Mouse (Mus musculus) hindbrain, embryonic 12.5 days (tissue): Measurements from ENCODE around the gene Snx11. TPM values are rescaled to one million over a fixed set of nuclear protein-coding genes. Genes with fewer than 3 reads are reported as not detected.

Experiments
- ATAC-seq: fragments of 200-750 bp; cut with Nextera tagmentation; 2 replicates; pipeline ENCODE4 v1.8.0; 2017; ENCODE audit warnings: moderate TSS enrichment; ENCODE audit not compliant: low FRiP score
- H3K27ac ChIP-seq: fragments of 300-500 bp; sonication (generic); 2 replicates; pipeline ENCODE4 v1.5.1; 2016; ENCODE audit warnings: mild to moderate bottlenecking
- H3K27me3 ChIP-seq: fragments of 300-500 bp; sonication (generic); 2 replicates; pipeline ENCODE4 v1.6.1; 2016; ENCODE audit warnings: mild to moderate bottlenecking
- H3K36me3 ChIP-seq: fragments of 300-500 bp; sonication (generic); 2 replicates; pipeline ENCODE4 v1.6.1; 2016; ENCODE audit warnings: mild to moderate bottlenecking
- H3K4me1 ChIP-seq: fragments of 300-500 bp; sonication (generic); 2 replicates; pipeline ENCODE4 v1.6.1; 2016
- H3K4me2 ChIP-seq: fragments of 300-500 bp; sonication (generic); replicated peaks from 2 replicates; pipeline ENCODE4 v1.6.1; 2016; ENCODE audit warnings: mild to moderate bottlenecking
- H3K4me3 ChIP-seq: fragments of 300-500 bp; sonication (generic); 2 replicates; pipeline ENCODE4 v1.5.1; 2016; ENCODE audit warnings: mild to moderate bottlenecking
- H3K9ac ChIP-seq: fragments of 300-500 bp; sonication (generic); 2 replicates; pipeline ENCODE4 v1.6.1; 2016; ENCODE audit warnings: mild to moderate bottlenecking, moderate library complexity
- H3K9me3 ChIP-seq: fragments of 300-500 bp; sonication (generic); replicated peaks from 2 replicates; pipeline ENCODE4 v1.6.1; 2016; ENCODE audit warnings: mild to moderate bottlenecking
- WGBS: fragments of 180-500 bp; shearing (Covaris S2); methylation state at CpG from one replicate; pipeline ENCODE4 v1.1.7; 2016; 5-methylcytosine and 5-hydroxymethylcytosine counted together
- polyA plus RNA-seq: library from polyadenylated mRNA; unstranded; fragments of >200 nt; fragmentation: Nextera tagmentation; extraction: Ambion mirVana; gene quantifications from 2 replicates; pipeline ENCODE4 v1.2.1, GENCODE M21; 2016

Gene Snx11
- polyA plus RNA-seq, 1 experiment from 2014 or later = 40.5 TPM

DNA sequence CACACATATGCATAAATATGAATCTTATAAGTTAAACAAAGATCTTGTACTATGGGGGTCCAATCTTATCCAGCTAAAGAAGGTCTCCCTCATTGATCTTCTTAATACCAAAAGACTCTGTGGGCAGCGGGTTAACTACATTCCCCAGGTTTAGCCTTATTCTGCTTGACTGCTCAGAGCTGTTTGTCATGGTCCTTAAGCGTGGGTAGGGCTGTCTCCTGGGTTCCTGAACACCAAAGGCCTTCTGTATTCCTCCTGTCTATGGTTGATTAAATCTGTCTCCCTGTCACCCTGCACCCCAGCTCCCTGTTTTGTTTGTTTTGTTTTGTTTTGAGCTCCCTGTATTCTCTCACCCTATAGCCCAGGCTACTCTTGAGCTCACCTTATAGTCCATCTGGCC lies 48.8 kb downstream of the Snx11 start:
- ATAC-seq = no peak
- H3K9ac ChIP-seq = no peak overlapping the region
- no peak overlapping the region for H3K27ac ChIP-seq
- no peaks in the 10 kb centered on the region for H3K27me3 ChIP-seq
- H3K4me3 ChIP-seq = no peak overlapping the region
- 50% methylated on average over 2 of the region's 2 CpGs for WGBS
- no peak overlapping the region for H3K4me2 ChIP-seq
- H3K36me3 ChIP-seq = no peaks in the 10 kb centered on the region
- H3K9me3 ChIP-seq = no peaks in the 10 kb centered on the region
- H3K4me1 ChIP-seq = peaks cover 29% of the 10 kb centered on the region

DNA sequence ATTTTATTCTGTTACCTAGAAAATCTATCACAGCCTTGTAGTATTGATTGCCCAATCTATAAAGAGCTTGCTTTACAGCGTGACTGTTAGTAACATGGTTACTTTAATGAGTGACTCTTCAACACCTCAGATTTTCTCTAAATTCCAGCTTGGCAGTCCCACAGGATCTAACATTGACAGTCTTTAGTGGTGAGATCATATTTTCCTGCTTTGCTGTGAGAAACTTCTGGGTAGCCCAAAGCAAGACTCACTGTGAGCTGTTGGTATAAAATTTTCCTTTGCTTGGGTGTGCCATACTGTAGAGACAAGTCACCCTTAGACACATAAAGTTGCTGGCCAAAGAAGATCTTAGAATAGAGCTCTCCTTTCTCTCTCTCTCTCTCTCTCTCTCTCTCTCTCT lies 51.5 kb downstream of the Snx11 start:
- no peak for ATAC-seq
- Histone ChIP-seq H3K4me2 (no peak overlapping the region), H3K27ac (no peak overlapping the region), H3K9ac (no peak overlapping the region), H3K27me3 (no peaks in the 10 kb centered on the region), H3K4me1 (peaks cover 18% of the 10 kb centered on the region), H3K36me3 (no peaks in the 10 kb centered on the region), H3K9me3 (no peaks in the 10 kb centered on the region), H3K4me3 (no peak overlapping the region)
- 83% methylated on average over 1 of the region's 1 CpGs for WGBS

DNA sequence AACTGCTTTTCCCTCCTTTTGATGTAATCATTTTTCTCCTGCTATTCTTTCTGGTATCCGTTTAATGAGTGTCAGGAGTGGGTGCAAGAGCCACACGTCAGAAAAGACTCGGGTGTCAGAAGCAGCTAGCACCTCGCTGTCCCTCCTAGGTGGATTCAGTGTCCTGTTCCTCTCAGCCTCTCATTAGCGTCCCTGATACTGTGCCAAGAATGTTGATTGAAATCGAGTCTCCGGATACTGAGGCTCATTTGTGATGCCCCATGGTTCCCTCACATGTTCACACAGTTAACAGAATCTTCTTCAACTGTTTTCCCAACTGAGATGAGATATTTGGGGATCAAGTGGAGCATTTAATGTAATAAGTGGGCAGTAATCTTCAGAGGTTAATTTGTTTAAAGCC lies 58.8 kb downstream of the Snx11 start:
- no peak for ATAC-seq
- H3K4me3 ChIP-seq = no peak overlapping the region
- peaks cover 14% of the 10 kb centered on the region for H3K4me1 ChIP-seq
- no peak overlapping the region for H3K4me2 ChIP-seq
- H3K27me3 ChIP-seq = no peaks in the 10 kb centered on the region
- no peaks in the 10 kb centered on the region for H3K36me3 ChIP-seq
- H3K9ac ChIP-seq = no peak overlapping the region
- H3K27ac ChIP-seq = no peak overlapping the region
- WGBS = 57% methylated on average over 7 of the region's 7 CpGs
- H3K9me3 ChIP-seq = no peaks in the 10 kb centered on the region

Other genes with a start within 250 kb of the Snx11 start
- 136 TPM in 2 replicates for gene Cbx1, start 11.6 kb upstream of the Snx11 start, polyA plus RNA-seq
- gene Nfe2l1, start 52.4 kb upstream of the Snx11 start, polyA plus RNA-seq = 82.8 and 88.2 TPM in 2 replicates
- gene Copz2, start 72.3 kb upstream of the Snx11 start, polyA plus RNA-seq = 56.5 and 60.7 TPM in 2 replicates
- gene Cdk5rap3, start 138.9 kb upstream of the Snx11 start, polyA plus RNA-seq = 98.8 and 98.9 TPM in 2 replicates
- 0.53 and 1.5 TPM in 2 replicates for gene Prr15l, start 150.5 kb upstream of the Snx11 start, polyA plus RNA-seq
- gene Pnpo, start 166.4 kb upstream of the Snx11 start, polyA plus RNA-seq = 21.5 and 22.5 TPM in 2 replicates
- gene Sp2, start 205.4 kb upstream of the Snx11 start, polyA plus RNA-seq = 19.0 and 20.8 TPM in 2 replicates
- 0.26 and 0.46 TPM in 2 replicates for gene Sp6, start 235.8 kb upstream of the Snx11 start, polyA plus RNA-seq